Mouse (Mus musculus) spleen, adult 2 months (tissue): Measurements from ENCODE around the gene Hoxd8. TPM values are rescaled to one million over a fixed set of nuclear protein-coding genes. Genes with fewer than 3 reads are reported as not detected.

ENCODE experiments used
- DNase-seq, 2 experiments: peaks; one replicate each; pipeline versions ENCODE4 v3.0.0 to v3.0.0-alpha.2; 2012 to 2021; ENCODE audit warnings: low spot score in 2 of 2, low read depth in 1 of 2
- H3K27ac ChIP-seq: fragments of 200-500 bp; 2 replicates; pipeline ENCODE4 v1.5.1; 2012; ENCODE audit warnings: low read length, inconsistent platforms; ENCODE audit not compliant: insufficient read depth
- H3K27me3 ChIP-seq: fragments of 200-500 bp; 2 replicates; pipeline ENCODE4 v1.6.1; 2012; ENCODE audit warnings: mild to moderate bottlenecking, moderate library complexity, low read length, inconsistent platforms; ENCODE audit not compliant: control insufficient read depth, insufficient read depth
- H3K36me3 ChIP-seq: fragments of 200-500 bp; 2 replicates; pipeline ENCODE4 v1.6.1; 2012; ENCODE audit warnings: mild to moderate bottlenecking, low read length, inconsistent platforms; ENCODE audit not compliant: control insufficient read depth, insufficient read depth
- H3K4me1 ChIP-seq: fragments of 200-500 bp; 2 replicates; pipeline ENCODE4 v1.6.1; 2011; ENCODE audit warnings: inconsistent platforms; ENCODE audit not compliant: control insufficient read depth, insufficient read depth, insufficient read length
- H3K4me3 ChIP-seq: fragments of 200-500 bp; 2 replicates; pipeline ENCODE4 v1.5.1; 2011; ENCODE audit warnings: mild to moderate bottlenecking, inconsistent platforms; ENCODE audit not compliant: insufficient read depth, insufficient read length; ENCODE audit errors: extremely low read depth
- CTCF ChIP-seq: fragments of 200-500 bp; IDR thresholded peaks from 2 replicates; pipeline ENCODE4 v1.5.1; 2011; ENCODE audit warnings: mild to moderate bottlenecking, inconsistent platforms; ENCODE audit not compliant: insufficient read depth, insufficient read length, insufficient replicate concordance; ENCODE audit errors: extremely low read depth
- POLR2A ChIP-seq: fragments of 200-500 bp; IDR thresholded peaks from 2 replicates; pipeline ENCODE4 v1.6.1; 2011; ENCODE audit warnings: low read depth, low read length, inconsistent platforms
- WGBS: fragments of 180-500 bp; shearing (Covaris S2); methylation state at CpG from one replicate; pipeline ENCODE4 v1.1.7; 2018; 5-methylcytosine and 5-hydroxymethylcytosine counted together
- polyA plus RNA-seq: library from polyadenylated mRNA; depleted of rRNA; stranded (reverse); fragments of >200 nt; gene quantifications from 2 replicates; pipeline ENCODE4 v1.2.3, GENCODE M21; 2012

Gene Hoxd8
- polyA plus RNA-seq, 1 experiment: 0.32 TPM

DNA sequence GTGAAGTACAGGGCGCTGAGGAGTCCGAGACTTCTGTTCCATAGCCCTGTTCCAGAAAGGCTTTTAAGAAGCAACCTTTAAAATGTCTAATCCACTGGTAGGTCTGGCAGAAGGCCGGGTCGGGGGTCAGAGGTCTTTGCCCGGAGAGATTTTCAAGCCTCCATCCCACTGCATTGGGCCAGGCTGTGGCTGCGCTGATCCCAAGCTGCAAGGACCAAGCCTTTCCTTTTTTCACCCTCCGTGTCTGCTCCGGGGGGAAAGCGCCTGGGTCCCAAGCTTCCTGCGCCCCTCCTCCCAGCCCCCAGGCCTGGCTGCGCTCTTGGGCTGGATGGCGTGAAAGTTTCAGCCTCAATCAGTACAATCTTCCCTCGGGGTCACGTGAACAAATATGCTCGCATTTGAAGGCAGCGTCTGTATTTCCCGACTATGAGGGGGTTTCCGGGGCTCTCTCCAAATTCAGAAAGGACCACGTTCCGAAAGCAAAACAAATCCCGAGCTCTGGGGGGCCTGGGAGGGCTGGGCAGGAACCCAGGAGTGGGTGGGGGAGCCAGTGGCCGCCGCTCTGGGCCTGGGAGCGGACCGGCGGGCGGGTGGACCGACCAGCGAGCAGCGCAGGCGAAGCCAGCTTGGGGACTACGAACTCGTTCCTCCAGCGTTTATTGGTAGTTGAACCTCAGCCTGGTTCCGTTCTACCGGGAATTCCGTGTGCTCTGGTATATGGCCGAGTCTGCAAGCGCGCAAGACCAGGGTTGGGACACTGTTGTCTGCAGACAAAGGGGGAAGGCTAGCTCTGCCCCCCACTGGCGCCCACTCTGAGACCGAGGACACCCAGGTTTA lies 31.7 kb downstream of the Hoxd8 start:
- Histone ChIP-seq H3K27ac (no peak overlapping the region), H3K4me1 (no peaks in the 10 kb centered on the region), H3K27me3 (peaks cover 38% of the 10 kb centered on the region), H3K4me3 (no peak overlapping the region), H3K36me3 (no peaks in the 10 kb centered on the region)
- DNase-seq: no peak
- TF ChIP-seq CTCF: no peak
- TF ChIP-seq POLR2A: no peak
- 7% methylated on average over 42 of the region's 42 CpGs for WGBS

DNA sequence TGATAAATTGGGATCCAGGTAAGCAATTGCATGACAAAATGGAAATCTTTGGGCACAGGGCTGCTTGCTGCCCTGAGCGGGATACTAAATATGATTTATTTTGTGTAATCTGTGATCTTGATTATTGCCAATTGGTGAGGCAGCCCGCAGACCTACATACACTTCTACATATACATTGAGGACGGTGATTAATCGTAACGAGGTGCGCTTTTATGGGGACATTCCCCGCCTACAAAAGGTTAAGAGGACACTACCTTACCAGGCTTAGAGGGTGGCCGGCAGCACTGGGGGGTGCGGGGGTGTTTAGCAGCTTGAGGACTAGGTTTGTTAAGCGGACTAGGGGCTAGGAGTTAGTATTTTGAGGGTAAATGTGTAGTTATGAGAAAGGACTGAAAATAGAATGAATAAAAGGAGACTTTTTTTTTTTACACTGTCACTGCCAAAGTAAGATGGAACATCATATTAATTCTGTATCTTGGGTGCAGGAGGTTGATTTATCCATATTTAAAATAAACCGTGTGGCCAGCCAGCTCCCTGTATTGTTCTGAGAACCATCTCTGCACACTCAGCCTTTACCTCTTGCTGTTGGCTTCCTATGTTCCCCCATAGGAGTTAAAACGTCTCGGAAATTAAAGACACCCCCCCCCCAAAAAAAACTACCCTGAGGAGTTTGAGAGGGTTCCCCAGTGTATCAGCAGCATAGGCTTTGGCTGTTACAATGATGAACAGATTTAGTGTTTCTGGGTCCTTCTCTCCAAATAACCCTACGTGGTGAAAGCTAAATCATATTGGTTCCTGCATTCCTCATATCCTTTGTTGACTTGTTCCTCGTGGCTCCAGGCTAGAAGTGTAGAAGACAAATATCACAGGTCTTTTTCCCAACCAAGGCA lies 32.5 kb downstream of the Hoxd8 start:
- no peak for DNase-seq
- WGBS: 26% methylated on average over 15 of the region's 15 CpGs
- Histone ChIP-seq H3K27ac (no peak overlapping the region), H3K4me1 (no peaks in the 10 kb centered on the region), H3K4me3 (no peak overlapping the region), H3K27me3 (peaks cover 38% of the 10 kb centered on the region), H3K36me3 (no peaks in the 10 kb centered on the region)
- TF ChIP-seq POLR2A: no peak
- TF ChIP-seq CTCF: no peak

DNA sequence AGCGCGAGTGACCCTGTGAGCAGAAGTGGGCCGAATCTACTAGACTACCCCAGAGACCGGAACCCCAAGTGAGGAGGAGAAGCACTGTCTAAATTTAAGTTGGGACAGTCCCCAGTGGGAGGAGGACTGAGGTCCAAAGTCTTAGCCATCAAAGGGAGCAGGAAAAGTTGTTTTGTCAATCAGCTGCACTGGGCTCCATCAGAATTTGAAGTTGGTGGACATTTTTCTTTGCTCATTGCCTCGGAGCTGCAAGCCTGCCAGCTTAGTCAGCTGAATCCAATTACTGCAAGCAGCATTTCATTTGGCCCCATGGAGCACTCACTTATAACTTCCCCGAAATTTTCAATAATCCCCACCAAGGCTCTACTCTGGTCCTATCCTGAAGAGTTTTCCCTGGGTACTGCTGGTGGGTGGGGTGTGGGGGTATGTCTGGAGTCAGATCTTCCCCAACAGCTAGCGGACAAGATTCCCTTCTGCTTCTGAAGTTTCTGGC lies 33.2 kb downstream of the Hoxd8 start:
- H3K27ac ChIP-seq: no peak overlapping the region
- H3K27me3 ChIP-seq: peaks cover 38% of the 10 kb centered on the region
- H3K4me1 ChIP-seq: no peaks in the 10 kb centered on the region
- H3K4me3 ChIP-seq: no peak overlapping the region
- 36% methylated on average over 7 of the region's 7 CpGs for WGBS
- DNase-seq: no peak
- no peak for TF ChIP-seq POLR2A
- TF ChIP-seq CTCF: no peak
- H3K36me3 ChIP-seq: no peaks in the 10 kb centered on the region

DNA sequence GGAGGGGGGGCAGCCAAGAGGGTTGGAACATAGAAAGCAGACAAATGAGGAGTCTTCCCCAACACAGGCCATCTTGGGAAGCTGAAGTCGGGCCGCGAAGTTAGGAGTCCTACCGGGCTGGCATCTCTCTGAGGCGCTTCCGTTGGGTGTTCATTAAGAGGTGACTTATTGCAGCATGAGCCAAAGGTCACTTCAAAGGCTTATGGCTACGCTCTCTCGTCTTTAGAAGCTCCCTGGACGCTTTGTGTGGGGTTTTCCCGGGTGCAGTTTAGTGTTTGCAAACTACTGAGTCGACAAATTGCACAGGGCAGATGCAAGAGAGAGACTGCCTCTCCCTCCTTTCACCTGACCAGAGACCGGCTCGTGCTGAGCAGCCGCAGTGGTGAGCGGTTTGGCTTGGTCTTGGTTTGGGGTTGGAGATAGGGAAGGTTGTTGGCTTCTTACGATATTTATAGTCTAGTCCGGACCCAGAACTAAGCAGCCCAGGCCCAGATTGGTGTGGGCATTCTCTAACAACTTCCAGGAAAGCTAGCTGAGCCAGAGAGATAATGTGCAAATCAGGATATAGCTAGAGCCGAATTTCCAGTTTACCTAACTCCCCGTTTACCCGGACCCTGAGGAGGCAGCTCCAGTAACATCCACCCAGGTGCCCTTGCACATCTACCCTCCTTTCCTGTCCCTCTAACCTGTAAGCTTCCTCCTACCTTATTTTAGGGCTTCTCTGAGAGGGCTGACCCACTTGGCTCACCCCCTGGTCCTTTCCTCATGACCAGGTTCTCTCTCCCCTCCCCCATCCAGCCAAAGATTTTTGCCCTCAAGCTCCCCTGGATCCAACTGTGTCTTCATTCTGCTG lies 34.4 kb downstream of the Hoxd8 start:
- H3K4me1 ChIP-seq: no peaks in the 10 kb centered on the region
- DNase-seq: no peak
- whole genome bisulfite sequencing: 9% methylated on average over 20 of the region's 20 CpGs
- H3K4me3 ChIP-seq: no peak overlapping the region
- no peaks in the 10 kb centered on the region for H3K36me3 ChIP-seq
- peaks cover 33% of the 10 kb centered on the region for H3K27me3 ChIP-seq
- TF ChIP-seq CTCF: no peak
- no peak for TF ChIP-seq POLR2A
- no peak overlapping the region for H3K27ac ChIP-seq

DNA sequence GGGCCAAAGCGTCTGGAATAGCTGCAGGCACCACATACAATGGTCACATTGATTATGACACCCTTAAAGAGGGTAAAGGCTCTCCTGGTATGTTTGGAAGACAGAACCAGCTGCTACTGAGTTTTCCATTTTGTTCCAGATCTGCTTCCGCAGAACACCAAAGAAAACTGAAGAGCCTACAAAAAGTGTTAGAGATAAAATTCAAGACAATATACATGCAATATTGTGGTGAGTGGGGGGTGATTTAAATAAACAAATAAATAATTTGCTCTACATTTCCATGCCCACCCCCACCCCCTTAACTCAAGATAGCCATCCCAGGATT lies 35.0 kb downstream of the Hoxd8 start:
- no peak for DNase-seq
- H3K4me1 ChIP-seq: no peaks in the 10 kb centered on the region
- H3K36me3 ChIP-seq: no peaks in the 10 kb centered on the region
- no peak for TF ChIP-seq CTCF
- no peak for TF ChIP-seq POLR2A
- H3K27me3 ChIP-seq: peaks cover 29% of the 10 kb centered on the region
- no peak overlapping the region for H3K27ac ChIP-seq
- no peak overlapping the region for H3K4me3 ChIP-seq
- 32% methylated on average over 2 of the region's 2 CpGs for WGBS

- Histone ChIP-seq H3K27me3 (peaks cover 26% of the 10 kb centered on the region), H3K4me1 (no peaks in the 10 kb centered on the region), H3K4me3 (no peak overlapping the region), H3K27ac (no peak overlapping the region), H3K36me3 (no peaks in the 10 kb centered on the region)
- TF ChIP-seq POLR2A (no peak), CTCF (no peak)
- DNase-seq: no peak
- WGBS: 17% methylated on average over 14 of the region's 14 CpGs
These were observed 35.5 kb downstream of the Hoxd8 start for GRCm38 (mm10) chr2:74739869-74740268.
